Mouse (Mus musculus) E14TG2a.4 (cell line): Measurements from ENCODE around the gene Mrpl19.

ENCODE experiments used
- H3K27me3 ChIP-seq: 2 replicates; pipeline ENCODE4 v1.6.1; 2014; ENCODE audit warnings: low read length, control low read depth; ENCODE audit not compliant: insufficient read depth
- H3K36me3 ChIP-seq: 2 replicates; pipeline ENCODE4 v1.6.1; 2014; ENCODE audit warnings: low read length, control low read depth; ENCODE audit not compliant: insufficient read depth
- H3K4me1 ChIP-seq: replicated peaks from 2 replicates; pipeline ENCODE4 v1.6.1; 2014; ENCODE audit warnings: low read depth, low read length, control low read depth
- H3K4me3 ChIP-seq: replicated peaks from 2 replicates; pipeline ENCODE4 v1.5.1; 2014; ENCODE audit warnings: mild to moderate bottlenecking, low read length
- H3K9me3 ChIP-seq: 2 replicates; pipeline ENCODE4 v1.6.1; 2014; ENCODE audit warnings: low read length, control low read depth
- CTCF ChIP-seq: conservative IDR thresholded peaks from 2 replicates; pipeline ENCODE4 v1.5.1; 2014; ENCODE audit warnings: low read length
- NANOG ChIP-seq: IDR thresholded peaks from 2 replicates; pipeline ENCODE4 v1.6.1; 2014; ENCODE audit warnings: borderline replicate concordance, low read length, mixed read lengths
- POU5F1 ChIP-seq: IDR thresholded peaks from 2 replicates; pipeline ENCODE4 v1.6.1; 2014; ENCODE audit warnings: low read length, borderline replicate concordance

Gene Mrpl19

GRCm38 (mm10) chr6:81955133-81955532 lies 10.6 kb downstream of the Mrpl19 start:
- Histone ChIP-seq H3K9me3 (no peaks in the 10 kb centered on the region), H3K4me1 (peaks cover 4% of the 10 kb centered on the region; the same call in 1 of the 2 replicates), H3K27me3 (no peaks in the 10 kb centered on the region), H3K36me3 (peaks cover 78% of the 10 kb centered on the region), H3K4me3 (no peak overlapping the region)
- TF ChIP-seq POU5F1 (no peak), NANOG (no peak), CTCF (no peak)

- Histone ChIP-seq H3K9me3 (no peaks in the 10 kb centered on the region), H3K4me3 (no peak overlapping the region), H3K4me1 (no peaks in the 10 kb centered on the region), H3K36me3 (peaks cover 99% of the 10 kb centered on the region), H3K27me3 (no peaks in the 10 kb centered on the region)
- TF ChIP-seq NANOG = no peak
- no peak for TF ChIP-seq CTCF
- no peak for TF ChIP-seq POU5F1
These were observed 18.9 kb downstream of the Mrpl19 start for GRCm38 (mm10) chr6:81946906-81947305.

GRCm38 (mm10) chr6:81944432-81944831 lies 21.3 kb downstream of the Mrpl19 start:
- Histone ChIP-seq H3K4me3 (no peak overlapping the region), H3K4me1 (no peaks in the 10 kb centered on the region), H3K9me3 (no peaks in the 10 kb centered on the region), H3K36me3 (peaks cover 99% of the 10 kb centered on the region), H3K27me3 (no peaks in the 10 kb centered on the region)
- TF ChIP-seq POU5F1 (no peak), CTCF (no peak), NANOG (no peak)

GRCm38 (mm10) chr6:81943281-81943680 lies 22.5 kb downstream of the Mrpl19 start:
- Histone ChIP-seq H3K27me3 (no peaks in the 10 kb centered on the region), H3K36me3 (peaks cover 96% of the 10 kb centered on the region), H3K4me3 (no peak overlapping the region), H3K4me1 (no peaks in the 10 kb centered on the region), H3K9me3 (no peaks in the 10 kb centered on the region)
- no peak for TF ChIP-seq CTCF
- TF ChIP-seq NANOG = no peak
- no peak for TF ChIP-seq POU5F1

- H3K4me3 ChIP-seq = no peak overlapping the region
- H3K27me3 ChIP-seq = no peaks in the 10 kb centered on the region
- H3K9me3 ChIP-seq = no peaks in the 10 kb centered on the region
- peaks cover 93% of the 10 kb centered on the region for H3K36me3 ChIP-seq
- no peak for TF ChIP-seq CTCF
- TF ChIP-seq POU5F1 = no peak
- TF ChIP-seq NANOG = no peak
- no peaks in the 10 kb centered on the region for H3K4me1 ChIP-seq
These were observed 24.0 kb downstream of the Mrpl19 start for GRCm38 (mm10) chr6:81941718-81942117.

- Histone ChIP-seq H3K9me3 (no peaks in the 10 kb centered on the region), H3K27me3 (no peaks in the 10 kb centered on the region), H3K4me1 (no peaks in the 10 kb centered on the region), H3K36me3 (peaks cover 88% of the 10 kb centered on the region), H3K4me3 (no peak overlapping the region)
- TF ChIP-seq CTCF (peak; percentile 77), NANOG (no peak)
These were observed 32.5 kb downstream of the Mrpl19 start for GRCm38 (mm10) chr6:81933281-81933680.

- no peaks in the 10 kb centered on the region for H3K9me3 ChIP-seq
These were observed 36.4 kb downstream of the Mrpl19 start for GRCm38 (mm10) chr6:81929402-81929801.

GRCm38 (mm10) chr6:81924304-81924703 lies 41.5 kb downstream of the Mrpl19 start:
- Histone ChIP-seq H3K36me3 (peaks cover 42% of the 10 kb centered on the region), H3K4me3 (peak overlapping the region; percentile 88), H3K27me3 (peaks cover 12% of the 10 kb centered on the region; the same call in 1 of the 2 replicates), H3K4me1 (peaks cover 8% of the 10 kb centered on the region), H3K9me3 (no peaks in the 10 kb centered on the region)
- TF ChIP-seq POU5F1 (no peak), NANOG (no peak), CTCF (no peak)

More at GRCm38 (mm10) chr6:81929402-81929801, 36.4 kb downstream of the Mrpl19 start:
- H3K4me1 ChIP-seq = peaks cover 3% of the 10 kb centered on the region
- TF ChIP-seq POU5F1 (no peak), CTCF (no peak), NANOG (no peak)
- no peak overlapping the region for H3K4me3 ChIP-seq
- H3K27me3 ChIP-seq = no peaks in the 10 kb centered on the region
- peaks cover 88% of the 10 kb centered on the region for H3K36me3 ChIP-seq

- TF ChIP-seq CTCF (no peak), NANOG (no peak), POU5F1 (no peak)
- Histone ChIP-seq H3K36me3 (peaks cover 37% of the 10 kb centered on the region), H3K4me3 (peak within 1 kb of the TSS; percentile 88), H3K4me1 (peaks cover 8% of the 10 kb centered on the region), H3K27me3 (peaks cover 12% of the 10 kb centered on the region; the same call in 1 of the 2 replicates), H3K9me3 (no peaks in the 10 kb centered on the region)
These were observed 42.1 kb downstream of the Mrpl19 start, which contains the start of gene Gcfc2 for GRCm38 (mm10) chr6:81923523-81924142. Gene Gcfc2, plus strand, starts transcription at chr6:81923669.
